Mouse (Mus musculus) layer of hippocampus, adult 9-10 months (tissue): ENCODE results near the gene Tex14.
"Not testable (repeated sequence)": the region's sequence is repeated elsewhere in the genome, so short reads cannot be mapped to it uniquely, and the experiment has no call there.

Experiments
- DNase-seq: peaks from one replicate; pipeline ENCODE4 v3.0.0; 2022; ENCODE audit warnings: low spot score

Tex14 gene

DNA sequence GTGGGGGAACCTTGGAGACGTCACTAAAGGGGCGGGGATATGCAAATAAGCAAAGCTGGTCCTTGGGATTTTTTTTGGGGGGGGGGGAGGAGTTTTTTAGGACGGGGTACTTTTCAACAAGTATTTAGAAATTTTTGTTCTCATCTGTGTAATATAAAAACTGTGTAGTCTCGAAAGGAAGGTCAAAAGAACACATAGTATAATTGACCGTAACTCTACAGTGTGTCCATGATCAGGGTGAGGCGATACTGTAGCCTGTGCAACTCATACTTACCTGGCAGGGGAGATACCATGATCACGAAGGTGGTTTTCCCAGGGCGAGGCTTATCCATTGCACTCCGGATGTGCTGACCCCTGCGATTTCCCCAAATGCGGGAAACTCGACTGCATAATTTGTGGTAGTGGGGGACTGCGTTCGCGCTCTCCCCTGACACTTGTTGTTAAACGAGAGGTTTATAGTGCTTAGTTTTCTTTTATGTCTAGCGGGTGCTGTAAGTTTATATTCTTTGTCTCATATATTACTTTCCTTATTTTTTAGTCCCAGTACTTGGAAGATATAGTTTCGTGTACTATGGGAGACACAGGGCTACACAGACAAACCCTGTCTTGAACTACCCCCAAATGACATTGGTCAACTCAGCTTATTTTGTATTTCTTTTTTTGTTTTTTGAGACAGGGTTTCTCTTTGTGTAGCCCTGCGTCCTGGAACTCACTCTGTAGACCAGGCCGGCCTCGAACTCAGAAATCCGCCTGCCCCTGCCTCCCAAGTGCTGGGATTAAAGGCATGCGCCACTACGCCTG, 21.8 kb downstream of the Tex14 start:
- DNase-seq: peak; percentile 89

DNA sequence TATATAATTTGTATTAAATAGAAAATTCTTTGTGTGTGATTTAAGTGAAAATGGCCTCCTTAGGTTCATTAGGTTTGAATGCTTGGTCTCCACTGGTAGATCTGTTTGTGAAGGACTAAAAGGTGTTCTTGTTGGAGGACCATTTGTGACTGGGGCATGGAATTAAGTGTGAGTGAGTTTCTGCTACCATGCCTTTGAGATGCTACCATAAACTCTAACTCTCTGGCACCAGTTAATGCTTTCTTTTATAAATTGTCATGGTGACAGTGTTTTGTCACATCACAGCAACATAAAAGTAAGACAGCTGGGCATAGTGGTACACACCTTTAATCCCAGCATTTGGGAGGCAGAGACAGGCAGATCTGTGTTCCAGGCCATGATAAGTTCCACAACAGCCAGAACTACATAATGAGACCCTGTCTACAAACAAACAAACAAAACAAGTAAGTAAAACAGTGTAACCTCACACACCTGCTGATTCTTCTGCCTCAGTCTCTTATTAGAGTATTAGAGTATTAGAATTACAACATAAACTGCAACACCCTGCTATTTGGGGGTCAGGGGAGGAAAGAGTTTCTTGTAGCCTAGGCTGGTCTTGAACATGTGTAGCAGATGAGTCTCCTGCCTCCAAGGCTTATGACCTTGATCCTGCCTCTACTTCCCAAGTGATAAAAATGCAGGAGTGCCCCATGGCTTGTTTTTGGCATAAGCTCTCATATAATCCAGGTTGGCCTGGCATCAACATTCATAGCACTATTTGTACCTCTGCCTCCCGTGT, 22.6 kb downstream of the Tex14 start:
- no peak for DNase-seq

DNA sequence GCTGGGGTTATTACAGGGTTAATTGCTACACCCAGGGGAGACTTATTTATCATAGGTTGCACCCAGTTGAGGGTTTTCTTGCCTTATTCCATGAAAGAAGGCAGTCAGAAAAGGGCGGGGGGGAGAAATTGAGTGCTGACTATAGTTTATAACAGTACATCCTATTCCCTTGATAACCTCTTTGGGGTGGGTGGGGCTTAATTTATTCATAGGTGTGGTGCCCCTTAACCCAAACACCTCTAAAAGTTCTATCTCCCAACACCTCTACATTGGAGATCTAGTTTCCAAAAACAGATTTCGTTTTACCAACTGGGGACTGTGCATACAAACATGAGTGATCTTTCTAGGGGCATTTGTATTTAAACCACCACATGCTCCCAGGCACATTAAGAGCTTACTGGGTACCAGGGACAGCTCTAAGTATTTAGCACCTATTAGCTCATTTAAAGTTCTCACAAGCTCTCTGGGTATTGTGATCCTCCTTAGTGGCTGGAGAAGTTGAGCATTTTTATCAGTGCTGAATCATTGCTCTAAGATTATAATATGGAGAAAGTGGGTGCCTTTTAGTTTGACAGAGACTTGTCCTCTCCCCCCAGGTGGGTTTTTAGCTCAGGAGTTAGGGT, 23.3 kb downstream of the Tex14 start:
- DNase-seq: no peak

- no peak for DNase-seq
Observed at GRCm38 (mm10) chr11:87429363-87429762, 24.5 kb downstream of the Tex14 start.

DNA sequence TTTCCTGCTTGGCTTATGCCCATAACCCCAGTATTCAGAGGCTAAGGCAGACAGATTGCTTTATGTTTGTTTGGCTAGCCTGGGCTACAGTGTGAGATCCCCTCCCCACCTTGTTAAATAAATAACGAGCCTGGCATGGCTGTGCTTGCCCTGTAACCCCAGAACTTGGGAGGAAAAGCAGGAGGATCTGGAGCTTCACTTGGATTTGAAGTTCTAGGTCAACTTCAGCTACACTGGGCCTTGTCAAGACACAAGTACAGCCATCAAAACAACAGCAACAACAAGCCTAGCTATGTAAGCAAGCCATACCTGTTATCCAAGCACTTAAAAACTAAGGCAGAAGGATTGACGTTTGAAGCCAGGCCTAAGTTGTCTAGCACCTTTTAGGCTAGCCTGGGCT, 25.5 kb downstream of the Tex14 start:
- DNase-seq: no peak

DNA sequence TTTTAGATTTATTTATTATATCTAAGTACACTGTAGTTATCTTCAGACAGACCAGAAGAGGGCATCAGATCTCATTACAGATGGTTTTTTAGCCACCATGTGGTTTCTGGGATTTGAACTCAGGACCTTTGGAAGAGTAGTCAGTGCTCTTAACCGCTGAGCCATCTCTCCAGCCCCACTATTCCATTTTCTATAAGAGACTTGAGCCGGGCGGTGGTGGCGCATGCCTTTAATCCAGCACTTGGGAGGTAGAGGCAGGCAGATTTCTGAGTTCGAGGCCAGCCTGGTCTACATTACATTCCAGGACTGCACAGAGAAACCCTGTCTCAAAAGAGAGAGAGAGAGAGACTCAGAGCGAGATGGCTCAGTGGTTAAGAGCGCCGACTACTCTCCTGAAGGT, 26.9 kb downstream of the Tex14 start:
- not testable (repeated sequence) for DNase-seq

GRCm38 (mm10) chr11:87432447-87432846, 27.6 kb downstream of the Tex14 start:
- DNase-seq: no peak

DNA sequence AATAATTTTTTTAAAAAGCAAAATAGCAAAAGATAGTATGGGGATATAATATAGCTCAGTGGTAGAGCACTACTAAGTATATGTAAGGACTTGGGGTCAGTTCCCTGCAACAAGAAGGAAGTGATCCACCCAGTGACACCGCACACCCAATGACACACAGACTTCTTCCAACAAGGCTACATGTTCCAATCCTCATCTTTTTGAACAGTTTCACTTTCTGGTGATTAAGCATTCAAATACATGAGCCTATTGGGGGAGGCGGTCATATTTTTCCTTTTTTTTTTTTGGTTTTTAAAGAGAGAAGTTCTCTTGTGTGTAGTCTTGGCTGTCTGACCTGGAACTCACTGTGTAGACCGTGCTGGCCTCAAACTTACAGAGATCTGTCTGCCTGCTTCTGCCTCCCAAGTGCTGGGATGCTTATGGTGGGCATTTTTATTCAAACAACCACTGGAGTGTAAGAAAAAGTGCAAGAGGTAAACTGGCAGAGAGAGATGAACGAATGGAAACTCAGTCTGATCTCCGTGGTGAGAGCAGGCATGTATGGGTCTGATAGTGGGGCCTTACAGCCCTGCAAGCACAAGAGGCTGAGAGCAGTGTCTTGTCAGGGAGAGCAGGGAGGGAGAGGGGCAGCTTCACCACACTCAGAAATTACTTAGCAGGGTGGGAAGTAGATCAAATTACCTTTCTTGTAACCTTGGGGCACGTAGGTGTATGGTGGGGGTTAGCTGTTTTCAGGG, 28.2 kb downstream of the Tex14 start:
- DNase-seq: no peak

- not testable (repeated sequence) for DNase-seq
Observed at GRCm38 (mm10) chr11:87435107-87435506, 30.2 kb downstream of the Tex14 start.

DNA sequence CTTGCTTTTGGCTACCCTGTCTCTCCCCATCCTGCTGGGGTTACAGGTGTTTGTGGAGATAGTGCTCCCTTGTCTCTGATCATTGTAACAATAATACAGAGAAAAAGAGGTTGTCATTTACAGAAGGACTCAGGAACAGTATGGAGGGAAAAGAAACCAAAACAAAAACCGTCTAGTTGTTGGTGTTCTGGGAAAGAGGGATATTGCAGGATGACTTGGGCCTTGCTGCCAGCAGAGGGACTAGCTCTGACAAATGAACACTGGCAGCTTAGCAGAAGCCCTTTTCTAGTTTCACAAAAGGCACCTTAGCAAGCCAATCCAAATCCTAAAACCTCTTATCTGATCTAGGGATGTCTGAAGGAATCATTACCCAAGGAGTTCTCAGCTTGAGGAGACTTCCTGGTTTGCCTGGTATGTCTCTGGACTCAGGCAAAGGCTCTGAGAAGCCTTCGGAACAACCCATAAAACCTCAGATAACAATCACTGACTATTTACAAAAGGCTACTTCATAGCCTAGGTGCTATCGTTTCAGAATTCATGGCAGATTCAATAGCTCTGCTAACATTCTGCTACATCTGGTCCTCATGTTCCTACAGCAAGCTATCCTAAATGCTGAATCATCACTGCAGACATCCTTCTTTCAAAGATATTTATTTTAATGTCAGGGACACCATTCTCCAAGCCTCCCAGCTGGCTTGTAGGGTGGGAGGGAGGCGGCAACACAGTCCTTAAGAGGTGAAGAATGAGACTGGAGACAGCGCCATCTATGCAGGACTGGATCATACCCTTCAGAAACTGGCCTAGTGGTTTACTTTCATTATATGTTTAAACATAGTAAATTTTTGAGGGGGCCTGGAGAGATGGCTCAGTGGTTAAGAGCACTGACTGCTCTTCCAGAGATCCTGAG, 31.7 kb downstream of the Tex14 start:
- no peak for DNase-seq

DNA sequence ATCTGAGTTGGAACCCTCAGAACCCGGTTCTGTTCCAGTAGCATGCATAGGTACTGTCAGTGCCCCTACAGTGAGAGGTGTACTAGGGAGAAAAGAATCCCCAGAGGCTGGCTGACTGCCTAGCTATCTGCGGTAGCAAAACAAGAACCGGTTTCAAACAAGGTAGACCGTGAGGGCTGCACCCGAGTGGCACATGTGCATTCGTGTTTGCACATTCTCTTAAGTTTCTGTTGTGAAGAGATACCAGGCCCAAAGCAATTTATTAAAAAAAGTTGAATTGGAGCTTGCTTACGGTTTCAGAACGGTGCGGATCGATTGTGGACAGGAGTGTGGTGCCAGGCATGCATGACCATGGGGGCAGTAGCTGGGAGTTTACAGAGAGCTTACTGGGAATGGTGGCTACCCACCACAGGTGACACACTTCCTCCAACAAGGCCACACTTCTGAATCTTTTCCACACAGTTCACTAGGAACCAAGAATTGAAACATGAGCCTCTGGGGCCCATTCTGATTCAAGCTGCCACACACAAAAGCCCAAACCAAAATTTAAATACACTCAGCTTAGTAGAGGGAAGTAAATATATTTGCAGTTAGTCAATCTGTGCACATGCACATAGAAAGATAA, 35.0 kb downstream of the Tex14 start:
- no peak for DNase-seq

DNA sequence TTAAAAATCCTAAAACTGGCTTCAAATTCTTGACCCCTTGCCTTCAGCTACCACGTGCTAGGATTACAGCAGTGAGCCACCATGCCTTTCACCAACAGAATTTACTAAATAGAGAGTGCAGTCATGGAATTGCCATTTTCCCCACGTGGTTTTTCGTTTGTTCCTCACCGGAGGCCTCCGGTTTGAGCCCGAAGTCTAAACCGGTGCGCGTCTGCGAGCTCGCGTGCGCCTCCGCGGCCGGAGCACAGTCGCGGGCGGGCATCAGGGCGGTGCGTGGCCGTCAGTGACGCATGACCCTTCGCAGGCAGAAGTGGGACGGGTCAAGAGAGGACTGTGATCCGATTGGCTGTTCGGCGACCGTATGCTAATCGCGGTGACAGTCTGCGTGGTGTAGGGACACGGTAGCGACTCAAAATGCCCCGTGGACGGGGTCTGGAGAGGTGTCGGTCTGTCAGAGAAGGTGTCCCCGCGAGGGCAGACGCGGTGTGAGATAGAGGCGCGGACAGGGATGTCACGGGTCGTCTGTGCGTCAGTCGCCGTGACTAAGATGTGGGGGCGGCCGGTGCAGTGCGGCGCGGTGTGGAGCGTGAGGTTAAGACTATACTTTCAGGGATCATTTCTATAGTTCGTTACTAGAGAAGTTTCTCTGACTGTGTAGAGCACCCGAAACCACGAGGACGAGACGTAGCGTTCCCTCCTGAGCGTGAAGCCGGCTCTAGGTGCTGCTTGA, 37.9 kb downstream of the Tex14 start:
- not testable (repeated sequence) for DNase-seq

- peak; percentile 61 for DNase-seq
Observed at GRCm38 (mm10) chr11:87443373-87443883, 38.6 kb downstream of the Tex14 start.

DNA sequence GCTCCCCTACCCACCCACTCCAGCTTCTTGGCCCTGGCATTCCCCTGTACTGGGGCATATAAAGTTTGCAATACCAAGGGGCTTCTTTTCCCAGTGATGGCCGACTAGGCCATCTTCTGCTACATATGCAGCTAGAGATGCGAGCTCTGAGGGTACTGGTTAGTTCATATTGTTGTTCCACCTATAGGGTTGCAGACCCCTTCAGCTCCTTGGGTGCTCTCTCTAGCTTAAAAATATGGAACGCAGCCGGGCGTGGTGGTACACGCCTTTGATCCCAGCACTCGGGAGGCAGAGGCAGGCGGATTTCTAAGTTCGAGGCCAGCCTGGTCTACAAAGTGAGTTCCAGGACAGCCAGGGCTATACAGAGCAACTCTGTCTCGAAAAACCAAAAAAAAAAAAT, 39.2 kb downstream of the Tex14 start:
- DNase-seq: not testable (repeated sequence)

- no peak for DNase-seq
Observed at GRCm38 (mm10) chr11:87444735-87445428, 40.0 kb downstream of the Tex14 start.

- not testable (repeated sequence) for DNase-seq
Observed at GRCm38 (mm10) chr11:87445593-87445992, 40.7 kb downstream of the Tex14 start.

DNA sequence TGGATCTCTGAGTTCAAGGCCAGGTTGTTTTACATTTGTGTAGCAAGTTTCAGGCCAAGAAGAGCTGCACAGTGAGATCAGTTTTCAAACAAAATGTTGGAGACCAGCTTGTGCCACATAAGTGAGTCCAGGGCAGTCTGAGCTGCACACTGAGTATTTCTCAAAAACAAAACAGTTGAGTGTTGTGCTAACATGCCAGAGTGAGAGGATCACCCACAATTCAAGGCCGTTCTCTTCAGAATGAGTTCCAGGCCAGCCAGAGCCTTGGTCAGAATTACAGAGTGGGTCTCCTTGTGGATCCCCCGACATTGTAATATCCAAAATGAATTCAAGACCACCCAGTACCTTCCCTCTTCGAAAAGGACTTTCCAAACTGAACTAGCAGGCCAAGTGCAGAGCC, 41.3 kb downstream of the Tex14 start:
- no peak for DNase-seq

GRCm38 (mm10) chr11:87447429-87447828, 42.6 kb downstream of the Tex14 start:
- DNase-seq: no peak

- DNase-seq: peak; percentile 86
Observed at GRCm38 (mm10) chr11:87448081-87448475, 43.2 kb downstream of the Tex14 start.
